Mouse (Mus musculus) gonadal fat pad, adult 2 months (tissue): ENCODE measurements around the gene Por. TPM values are rescaled to one million over a fixed set of nuclear protein-coding genes. Genes with fewer than 3 reads are reported as not detected.

Experiments used
- DNase-seq: peaks from one replicate; pipeline ENCODE4 v3.0.0-alpha.2; 2012; ENCODE audit warnings: low read depth
- polyA plus RNA-seq: library from polyadenylated mRNA; depleted of rRNA; stranded (reverse); fragments of >200 nt; gene quantifications from 2 replicates; pipeline ENCODE4 v1.2.3, GENCODE M21; 2012

Gene Por
- polyA plus RNA-seq, 1 experiment, result 227 TPM

DNA sequence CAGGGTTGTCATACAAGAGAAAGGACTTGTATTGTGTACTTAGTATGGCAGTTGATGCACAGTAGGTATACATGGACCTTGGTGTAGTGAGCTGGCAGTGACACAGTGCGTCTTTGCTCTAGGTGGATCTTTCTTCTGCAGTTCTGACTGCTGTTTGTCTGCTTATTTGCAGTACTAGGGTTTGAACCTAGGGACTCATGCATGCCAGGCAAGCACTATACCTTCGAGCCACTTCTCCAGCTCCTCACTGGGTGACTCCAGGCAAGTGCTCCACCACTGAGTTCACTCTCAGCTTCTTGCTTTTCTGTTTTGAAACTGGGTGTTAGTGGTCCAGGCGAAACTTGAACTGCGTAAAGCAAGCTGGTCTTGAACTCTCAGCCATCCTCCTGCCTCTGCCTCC, 31.8 kb downstream of the Por start:
- DNase-seq, result no peak

DNA sequence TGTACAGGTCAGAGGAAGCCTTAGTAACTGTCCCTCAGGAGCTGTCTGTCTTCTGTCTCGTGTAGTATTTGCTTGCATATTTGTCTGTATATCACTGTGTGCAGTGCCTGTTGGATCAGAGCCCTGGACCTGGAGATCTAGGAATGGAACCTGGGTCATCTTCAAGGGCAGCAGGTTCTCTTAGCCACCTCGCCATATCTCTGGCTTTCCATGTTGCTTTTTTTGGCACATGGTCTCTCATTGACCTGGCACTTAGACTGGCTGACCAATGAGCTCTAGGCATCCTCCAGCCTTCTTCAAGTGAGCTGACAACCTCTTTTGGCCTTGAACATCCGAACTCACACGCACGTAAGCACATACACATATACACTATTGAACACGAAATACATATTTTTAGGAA, 32.4 kb downstream of the Por start:
- DNase-seq, result no peak

DNA sequence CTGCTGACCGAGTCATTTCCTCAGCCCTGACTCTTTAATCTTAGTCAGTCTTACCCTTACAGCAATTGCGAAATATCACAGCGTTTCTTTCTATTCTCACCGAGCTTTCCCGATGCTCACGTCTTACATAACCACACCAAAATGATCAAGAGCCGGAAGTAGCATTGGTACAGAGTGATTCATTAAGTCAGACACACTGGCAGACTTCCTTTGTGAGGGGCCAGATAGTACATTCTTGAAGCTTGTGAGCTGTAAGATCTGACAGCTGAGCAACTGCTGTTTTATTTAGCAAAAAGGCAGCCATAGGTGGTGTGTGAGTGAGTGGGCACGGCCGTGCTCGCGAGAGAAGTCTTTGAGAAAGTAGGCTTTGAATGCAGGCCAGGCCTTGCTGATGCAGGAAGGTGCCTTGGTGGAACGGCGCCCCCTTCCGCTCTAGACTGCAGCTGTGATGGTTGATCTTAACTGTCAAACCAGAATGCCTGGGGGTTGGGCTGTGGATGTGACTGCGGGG, 32.9 kb downstream of the Por start:
- no peak for DNase-seq

DNA sequence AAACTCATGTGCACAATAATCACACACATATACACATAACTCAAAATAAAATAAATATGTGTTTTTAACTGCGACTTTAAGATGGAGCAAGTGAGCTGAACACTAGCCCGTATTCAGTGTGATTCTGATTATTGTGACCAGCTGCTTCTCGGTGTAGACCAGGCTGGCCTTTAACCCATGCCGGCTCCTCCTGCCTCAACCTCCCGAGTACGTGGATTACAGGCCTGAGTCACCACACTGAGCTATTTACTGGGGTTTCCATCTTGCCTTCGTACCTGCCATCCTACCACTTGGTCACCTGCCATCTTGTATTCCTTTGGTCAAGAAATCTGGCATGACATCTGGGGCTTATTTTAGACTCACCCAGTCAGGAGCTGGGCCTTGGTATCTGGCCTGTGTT, 33.6 kb downstream of the Por start:
- DNase-seq, result no peak

DNA sequence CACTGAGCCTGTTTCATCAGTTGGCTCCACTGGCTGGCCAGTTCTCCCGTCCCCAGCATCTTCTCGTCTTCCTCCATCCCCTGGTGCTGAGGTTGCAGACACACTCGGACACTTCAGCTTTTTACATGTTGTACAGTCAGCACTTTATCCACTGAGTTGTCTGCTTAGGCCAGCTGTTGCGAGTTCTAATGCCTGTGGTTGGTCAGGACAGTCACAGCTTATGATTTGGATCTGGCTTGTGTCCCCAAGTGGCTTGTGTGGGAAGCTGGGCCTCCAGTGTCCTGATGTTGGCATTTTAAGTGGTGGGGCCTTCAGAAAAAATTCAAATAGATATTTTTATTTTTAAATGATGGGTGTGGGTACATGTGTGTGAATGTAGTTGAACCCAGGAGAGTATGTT, 35.5 kb downstream of the Por start:
- no peak for DNase-seq

DNA sequence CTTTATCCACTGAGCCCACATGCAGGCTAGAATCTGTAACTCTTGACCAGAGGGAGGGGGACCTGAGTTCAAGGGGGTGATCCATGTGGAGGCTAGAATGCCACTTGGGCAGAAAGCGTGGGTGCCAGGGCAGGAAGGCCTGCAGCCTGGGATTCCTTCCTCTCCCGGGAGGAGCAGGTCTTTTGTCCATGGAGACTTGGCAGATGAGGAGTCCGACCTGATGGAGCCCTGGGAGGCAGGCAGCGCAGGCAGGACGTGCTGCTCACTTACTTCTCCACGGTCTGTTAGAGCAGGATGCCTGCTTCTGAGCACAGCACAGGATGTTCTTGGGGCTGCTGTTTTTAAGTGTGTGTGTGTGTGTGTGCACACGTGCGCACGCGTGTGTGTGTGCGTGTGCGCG, 37.2 kb downstream of the Por start:
- DNase-seq, result no peak

DNA sequence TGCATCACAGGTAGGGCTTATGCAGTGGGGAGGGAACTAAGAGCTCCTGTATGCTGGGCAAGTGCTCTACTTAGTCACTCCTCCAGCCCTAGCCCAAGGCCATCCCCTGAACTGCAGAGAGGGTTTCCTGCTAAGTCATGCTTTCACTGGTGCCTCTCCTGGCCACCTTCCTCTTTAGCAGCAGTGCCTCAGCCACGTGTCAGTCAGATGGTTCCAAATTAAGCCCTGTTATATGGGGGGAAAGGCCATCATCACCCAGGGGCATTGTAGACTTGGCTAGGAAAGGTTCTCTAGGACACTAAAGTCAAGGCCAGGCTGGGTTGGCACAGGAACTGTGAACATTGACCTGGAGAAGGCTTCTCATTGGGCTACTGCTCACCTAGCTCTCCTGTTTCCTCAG, 38.0 kb downstream of the Por start:
- no peak for DNase-seq

DNA sequence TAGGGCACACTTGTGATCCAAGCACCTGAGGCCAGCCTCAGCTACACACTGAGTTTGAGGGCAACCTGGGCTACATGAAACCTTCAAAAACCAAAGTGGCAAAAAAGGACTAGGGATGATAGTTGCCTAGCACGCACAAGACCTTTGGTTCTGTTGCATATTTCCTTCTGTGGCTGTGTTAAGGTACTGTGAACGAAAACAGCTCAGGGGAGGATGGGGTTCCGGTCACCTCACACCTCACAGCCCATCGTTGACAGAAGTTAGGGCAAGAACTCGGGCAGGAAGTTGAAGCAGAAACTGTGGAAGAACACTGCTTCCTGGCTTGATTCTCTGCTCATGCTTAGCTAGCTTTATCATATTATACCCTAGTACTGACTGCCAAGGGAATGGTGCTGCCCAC, 39.9 kb downstream of the Por start:
- no peak for DNase-seq

DNA sequence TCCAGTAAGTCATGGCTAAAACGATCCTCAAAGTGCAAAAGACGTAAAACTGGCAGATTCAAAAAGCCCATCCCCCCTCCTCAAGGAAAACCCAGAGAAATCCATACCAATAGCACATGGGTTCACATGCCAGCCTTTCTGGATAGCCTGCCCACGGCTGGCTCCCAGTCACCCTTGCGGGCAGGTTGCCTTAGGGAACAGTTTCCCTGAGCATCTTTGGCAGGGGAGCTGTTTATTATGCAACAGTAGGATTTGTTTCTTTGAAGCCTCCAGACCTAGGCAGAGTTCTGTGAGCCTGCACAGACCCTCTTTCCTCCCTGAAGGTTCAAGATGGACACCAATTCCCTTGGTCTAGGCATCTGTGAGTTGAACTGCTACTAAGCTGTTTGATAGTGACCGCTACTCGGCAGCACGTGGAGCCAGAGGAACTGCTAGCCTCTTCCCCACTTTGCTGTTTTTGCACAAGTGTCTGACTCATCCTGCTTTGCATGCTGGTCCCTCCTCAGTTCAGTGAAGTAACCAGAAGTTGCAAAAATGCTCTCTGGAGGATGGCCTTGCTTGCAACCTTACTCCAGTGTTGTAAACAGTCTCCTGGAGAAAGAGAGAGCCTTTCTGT, 40.9 kb downstream of the Por start:
- no peak for DNase-seq

DNA sequence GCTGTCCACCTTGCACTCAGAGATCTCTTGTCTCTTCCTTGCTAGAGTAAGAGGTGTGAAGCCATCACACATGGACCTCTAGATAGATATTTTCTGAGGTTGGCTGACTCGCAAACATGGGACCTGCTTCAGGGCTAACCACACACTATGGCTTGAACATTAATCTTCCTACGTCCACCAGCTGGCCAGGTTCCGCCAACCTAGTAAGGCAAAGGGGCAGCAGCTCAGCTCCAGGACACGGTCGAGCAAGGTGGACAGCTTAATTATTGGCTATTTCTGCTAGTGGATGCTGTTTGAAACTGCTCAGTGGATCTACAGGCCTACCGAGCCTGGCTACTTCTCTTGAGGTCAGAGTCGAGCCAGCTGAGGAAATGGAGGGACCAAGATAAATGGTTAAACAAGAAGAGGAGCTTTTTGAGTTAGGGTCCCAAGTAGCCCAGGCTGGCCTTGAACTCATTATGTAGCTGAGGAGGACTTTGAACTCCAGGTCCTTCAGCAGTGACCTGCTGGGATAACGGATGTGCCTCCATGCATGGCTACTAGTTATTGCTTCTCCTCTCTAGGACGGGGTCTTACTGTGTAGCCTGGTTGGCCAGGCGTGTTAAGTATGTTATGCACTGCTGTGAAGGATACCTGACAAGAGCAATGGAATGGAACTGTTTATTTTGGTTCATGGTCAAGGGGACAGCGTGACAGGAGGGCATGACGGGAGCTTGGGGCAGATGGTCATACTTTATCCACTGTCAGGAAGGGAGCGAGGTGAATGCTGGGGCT, 41.9 kb downstream of the Por start:
- DNase-seq, result no peak

DNA sequence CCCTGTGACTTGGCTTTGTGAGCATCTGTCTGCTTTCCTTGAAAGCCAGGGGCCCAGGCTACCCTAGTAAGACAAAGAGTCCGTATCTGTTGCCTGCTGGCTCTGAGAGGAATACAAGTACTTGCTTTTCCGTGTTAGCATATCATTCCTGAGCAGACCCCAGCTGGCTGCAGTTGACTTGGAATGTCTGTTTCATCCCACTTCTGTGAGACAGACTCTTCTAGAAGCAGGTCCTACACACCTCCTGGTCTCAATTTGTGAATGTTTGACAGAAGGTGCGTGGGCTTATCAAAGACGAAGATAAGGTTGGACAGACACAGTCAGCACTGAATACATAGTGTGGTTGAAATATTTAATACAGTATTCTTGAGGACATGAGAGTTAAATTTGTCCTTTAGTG, 43.0 kb downstream of the Por start:
- DNase-seq, result no peak

DNA sequence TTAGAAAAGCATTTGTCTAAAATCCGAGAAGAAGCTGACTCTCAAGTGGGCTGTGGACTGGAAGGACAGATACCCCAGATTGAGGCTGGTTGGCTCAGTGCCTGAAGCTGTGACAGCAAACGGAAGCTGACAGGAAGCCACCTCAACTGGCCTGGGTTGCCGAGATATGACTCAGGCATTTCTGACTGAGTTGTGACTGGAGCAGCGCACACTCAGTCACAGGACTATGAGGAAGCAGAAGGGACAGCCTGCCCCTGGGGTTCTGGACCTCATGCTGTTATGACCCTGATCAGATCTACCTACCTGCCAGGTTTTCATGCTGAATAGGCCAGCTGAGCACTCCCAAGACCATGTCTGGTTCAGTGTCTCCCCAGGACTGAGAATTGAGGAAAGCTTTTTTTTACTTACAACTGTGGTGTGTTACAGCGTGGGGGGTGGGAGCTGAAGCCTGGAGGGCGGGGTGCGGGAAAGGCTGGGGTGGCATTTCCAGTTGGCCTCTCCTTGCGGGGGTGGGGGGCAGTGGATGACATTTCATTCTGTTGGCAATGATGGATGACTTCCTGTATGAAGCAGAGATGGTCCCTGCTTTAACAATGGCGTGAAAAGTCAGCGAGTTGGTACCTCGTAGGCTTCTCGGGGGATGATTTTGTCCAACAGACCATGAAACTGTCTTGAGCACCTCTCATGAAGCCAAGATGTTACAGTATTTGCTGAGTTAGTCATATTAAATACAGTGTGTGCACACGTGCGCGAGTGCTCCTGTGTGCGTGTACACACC, 43.8 kb downstream of the Por start:
- DNase-seq, result no peak

DNA sequence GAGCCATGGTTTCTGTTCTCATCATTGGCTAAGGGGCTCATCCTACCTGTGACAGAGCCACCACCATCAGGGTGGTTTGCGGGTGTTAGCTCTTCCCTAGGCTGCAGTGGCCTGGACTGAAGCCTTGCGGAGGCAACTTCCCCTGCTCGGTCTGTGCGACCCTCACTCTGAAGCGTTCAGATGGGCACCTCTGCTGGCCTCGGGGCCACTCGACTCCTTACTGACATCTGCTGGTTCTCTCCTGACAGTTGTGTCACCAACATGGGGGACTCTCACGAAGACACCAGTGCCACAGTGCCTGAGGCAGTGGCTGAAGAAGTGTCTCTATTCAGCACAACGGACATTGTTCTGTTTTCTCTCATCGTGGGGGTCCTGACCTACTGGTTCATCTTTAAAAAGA, 45.8 kb downstream of the Por start:
- DNase-seq, result no peak

DNA sequence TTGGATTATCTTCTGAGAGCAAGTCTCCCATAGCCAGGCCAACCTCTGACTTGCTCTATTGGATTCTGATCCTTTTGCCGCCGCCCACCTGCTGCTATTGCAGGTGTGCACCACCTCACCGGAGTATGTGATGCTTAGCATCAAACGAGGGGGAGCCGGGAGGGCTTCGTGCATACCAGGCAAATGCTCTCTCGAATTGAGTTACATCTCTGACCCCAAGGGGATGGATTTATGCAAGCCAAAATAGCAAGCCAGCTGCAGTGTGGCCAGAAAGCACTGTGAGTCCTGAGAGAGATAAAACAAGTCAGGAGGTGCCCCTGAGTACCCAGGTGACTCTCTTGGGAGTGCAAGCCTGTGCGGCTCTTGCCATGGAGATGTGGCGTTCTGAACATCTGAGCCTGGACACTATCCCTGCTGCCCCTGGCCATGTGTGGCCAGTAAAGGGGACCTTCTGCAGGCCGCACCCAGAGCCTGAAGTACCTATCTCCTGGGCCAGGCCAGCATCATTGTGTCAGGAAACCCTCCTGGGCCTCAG, 49.8 kb downstream of the Por start:
- no peak for DNase-seq

DNA sequence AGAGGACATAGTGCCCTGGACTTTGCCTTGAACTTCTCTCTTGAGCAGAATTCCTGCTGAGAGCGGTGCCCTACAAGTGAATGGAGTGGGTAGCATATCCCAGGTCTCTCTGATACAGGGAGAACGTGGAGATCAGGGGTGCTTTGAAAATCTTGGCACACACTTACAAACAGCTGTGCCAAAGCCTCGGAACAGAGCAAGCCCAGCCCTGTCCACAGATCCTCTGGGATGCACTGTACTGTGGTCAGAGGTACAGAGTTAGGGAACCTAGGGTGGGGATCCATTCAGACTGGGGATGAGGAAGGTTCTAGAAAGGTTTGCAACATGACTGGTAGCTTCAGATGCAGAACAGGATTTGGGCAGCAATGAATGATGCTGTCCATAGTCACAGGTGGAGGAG, 50.3 kb downstream of the Por start:
- no peak for DNase-seq

DNA sequence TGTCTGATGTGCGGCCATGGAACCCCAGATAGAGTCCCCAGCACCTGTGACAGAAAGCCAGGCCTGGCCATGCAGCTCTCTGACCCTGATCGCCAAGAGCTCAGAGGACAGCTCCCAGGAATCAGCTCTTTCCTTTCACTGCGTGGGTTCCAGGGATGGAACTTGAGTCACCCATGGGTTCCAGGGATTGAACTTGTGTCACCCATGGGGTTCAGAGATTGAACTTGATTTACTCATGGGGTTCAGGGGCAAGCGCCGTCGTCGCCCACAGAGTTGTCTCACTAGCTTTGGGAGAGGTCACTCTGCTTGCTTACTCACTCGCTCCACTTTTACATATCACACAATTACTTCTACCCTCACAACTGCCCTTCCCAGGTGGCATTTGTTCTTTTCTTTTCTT, 51.2 kb downstream of the Por start:
- no peak for DNase-seq

DNA sequence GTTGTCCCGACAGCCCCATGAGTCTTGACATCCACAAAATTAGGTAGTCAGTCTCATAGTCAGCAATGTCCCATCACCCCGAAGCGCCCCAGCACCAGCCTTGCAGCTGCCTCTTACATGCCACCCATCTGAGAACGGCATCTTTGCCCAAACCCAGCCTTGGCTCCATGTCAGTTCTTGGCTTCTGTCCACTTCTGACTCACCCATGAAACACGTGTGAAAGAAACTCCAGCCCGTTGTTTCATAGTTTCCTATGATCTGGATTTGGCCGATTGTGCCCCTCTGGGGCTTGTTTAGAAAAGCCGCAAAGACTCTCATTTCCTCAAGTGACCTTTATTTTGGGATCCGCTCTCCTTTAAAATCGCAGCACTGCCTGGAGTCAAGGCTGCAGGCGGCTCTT, 52.3 kb downstream of the Por start:
- DNase-seq, result no peak

DNA sequence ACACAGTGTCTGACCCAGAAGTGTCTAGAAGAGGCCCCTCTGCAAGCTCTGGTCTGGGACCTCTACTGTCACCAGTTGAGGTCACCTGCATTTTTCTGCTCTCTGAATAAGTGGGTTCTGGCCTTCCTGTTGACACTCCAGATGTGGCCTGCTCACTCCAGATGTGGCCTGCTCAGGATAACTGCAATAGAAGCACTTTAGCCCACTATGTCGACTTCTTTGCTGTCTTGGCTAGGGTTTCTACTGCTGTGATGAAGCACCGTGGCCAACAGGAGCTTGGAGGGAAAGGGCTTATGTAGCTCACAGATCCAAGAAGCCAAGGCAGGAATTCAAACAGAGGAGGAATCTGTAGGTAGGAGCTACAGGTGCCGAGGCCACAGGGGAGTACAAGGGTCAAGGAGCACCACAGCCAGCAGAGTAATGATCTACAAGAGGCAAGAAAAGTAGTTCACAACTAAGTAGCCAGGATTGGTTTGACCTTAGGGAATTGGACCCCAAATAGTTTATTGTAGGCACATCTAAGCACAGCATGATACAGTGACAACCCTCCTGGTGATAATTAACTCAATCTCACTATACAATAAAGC, 53.4 kb downstream of the Por start:
- DNase-seq, result no peak

DNA sequence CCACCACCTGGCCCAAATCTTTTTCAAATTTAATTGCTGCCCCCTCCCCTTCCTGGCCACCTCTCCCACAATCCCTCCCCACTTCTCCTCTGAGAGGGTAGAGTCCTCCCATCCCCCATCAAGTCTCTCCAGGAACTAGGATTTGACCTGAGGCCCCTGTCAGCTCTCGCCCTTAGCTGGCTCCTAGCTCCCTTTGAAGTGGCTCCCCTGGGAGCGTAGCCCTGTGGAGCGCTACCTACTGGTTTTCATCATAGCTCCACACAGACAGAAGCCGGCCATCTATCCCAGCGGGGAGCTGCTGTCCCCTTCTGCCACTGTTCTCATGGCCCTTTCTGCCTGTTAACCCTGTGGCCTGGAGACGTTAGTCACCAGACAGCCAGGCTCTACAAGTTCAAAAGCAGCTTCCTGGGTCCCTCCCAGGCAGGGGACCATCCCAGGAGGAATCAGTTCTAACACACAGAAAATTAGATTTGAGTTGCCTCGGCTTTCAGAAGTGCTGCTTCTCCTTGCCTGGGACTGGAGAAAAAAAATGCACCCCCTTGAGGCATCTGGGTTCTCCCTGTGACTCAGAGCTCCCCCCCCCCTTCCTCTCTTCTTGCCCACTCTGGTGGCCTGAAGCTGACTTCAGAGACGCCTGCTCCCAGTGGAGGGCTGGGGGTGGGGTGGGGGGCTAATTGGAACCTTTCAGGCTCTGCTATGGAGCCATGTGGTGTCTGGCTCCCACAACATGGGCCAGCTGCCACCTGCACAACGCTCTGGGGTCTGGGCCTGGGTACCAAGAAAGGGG, 54.9 kb downstream of the Por start:
- DNase-seq, result no peak

DNA sequence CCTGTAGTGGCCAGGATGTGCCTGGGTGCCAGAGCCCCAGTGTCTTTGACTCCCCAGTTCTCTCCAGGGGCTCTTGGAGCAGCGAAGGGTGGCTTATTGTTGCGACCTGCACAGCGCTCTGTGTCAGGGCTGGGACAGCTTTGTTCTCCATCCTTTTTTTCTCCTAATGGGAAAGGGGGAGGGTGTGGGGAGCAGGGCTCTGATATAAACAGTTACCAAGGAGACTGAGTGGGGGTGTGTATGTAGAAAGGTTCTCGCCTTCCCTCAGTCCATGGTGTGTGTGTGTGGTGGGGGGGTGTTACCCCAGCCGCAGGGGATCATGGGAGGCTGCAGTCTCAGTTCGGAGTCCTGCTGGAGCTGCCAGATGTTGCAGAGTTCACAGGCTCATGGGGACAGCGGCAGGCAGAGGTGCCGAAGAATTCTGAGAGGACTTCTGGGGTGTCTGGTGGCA, 55.6 kb downstream of the Por start:
- no peak for DNase-seq

DNA sequence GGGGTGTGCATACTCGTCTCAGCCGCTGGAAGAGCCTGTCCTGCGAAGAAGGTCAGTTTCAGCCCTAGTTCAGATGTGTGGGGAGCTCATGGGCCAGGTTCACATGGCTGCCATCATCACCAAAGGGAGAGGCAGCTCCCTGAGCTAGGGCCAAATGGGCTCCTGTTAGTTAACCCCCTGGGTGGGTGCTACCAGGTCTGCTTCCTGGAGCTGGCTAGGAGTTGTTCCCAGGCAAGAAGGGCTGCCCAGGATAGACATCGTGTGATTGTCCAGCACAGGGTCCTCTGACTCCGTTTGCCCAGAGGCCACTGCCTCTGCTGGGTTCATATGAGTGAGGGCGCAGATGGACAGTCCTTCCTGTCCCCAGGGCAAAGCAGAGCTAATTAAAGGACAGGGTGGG, 56.2 kb downstream of the Por start:
- no peak for DNase-seq
